Mouse (Mus musculus): ENCODE data around the gene Cry2. TPM values are rescaled to one million over a fixed set of nuclear protein-coding genes. Genes with fewer than 3 reads are reported as not detected.

Cry2 gene
- polyA plus RNA-seq, 2 experiments = 6.0 to 6.2 TPM

DNA sequence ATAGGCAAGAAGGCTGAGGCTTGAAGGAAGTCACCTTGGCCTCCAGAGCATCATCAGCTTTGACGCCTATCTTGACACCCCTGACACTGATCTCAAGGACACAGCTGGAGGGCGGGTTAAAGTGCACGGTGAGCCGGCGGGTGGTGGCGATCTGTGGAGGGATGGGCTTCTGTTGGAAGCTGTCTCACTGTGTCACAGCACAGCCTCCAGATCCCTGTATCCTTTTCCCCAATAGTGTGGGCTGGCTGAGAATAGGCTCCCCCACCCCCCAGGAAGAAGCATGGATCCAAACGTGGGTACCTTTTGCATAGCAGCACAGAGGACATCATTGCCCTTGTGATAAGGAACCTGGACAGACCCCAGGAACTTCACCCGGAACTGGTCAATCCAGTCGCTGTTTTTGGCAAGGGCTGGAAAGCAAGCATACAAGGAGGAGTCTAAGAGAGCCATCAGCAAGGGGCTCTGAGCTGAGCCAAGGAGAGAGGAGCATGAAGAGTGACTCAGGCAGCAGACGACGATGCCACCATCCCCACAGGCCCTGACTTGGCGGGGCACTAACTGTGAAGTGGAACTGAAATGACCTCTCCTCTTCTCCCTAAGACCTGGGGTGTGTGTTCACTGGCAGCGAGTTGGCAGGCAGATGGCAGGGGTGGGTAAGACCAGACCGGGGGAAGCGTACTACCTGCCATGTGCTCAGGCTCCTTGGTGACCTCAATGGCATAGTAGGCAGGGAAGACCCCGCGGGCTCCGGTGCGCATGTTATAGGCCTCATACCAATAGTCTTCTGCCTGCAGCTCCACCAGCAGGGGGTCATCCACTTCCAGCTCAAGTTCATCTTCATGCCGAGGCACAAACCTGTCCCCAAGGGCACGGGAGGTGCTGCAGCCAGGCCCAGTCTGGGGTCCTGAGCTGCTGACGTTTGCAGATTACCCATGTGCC, 48.5 kb downstream of the Cry2 start:
- 63% methylated on average over 22 of the region's 22 CpGs for WGBS (ENCODE audit: insufficient replicate concordance)

DNA sequence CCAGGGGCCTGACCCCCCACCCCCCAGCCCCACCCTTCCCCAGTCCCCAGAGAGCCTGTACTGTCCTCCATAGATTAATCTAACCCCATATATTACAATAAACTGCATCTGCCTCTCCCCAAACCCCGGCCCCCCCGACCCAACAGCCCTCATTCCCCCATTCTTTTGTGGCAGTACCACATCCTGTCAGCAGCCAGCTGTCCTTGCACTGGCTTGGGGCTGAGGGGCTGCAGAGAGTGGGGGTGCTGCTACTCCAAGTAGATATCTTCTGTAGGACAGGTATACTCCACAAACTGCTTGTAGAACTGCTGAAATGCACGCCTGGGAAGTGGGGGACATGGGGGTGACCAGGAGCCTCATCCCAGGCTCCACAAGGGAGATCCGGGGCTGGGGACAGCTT, 49.7 kb downstream of the Cry2 start:
- 31% methylated on average over 4 of the region's 4 CpGs for WGBS (ENCODE audit: insufficient replicate concordance)
- no peak for ATAC-seq (ENCODE audit: insufficient read depth)

More for the DNA sequence above, 48.5 kb downstream of the Cry2 start:
- no peak overlapping the region for H3K9ac ChIP-seq (replicated peaks)
- H3K9me3 ChIP-seq (ENCODE audit: control insufficient read depth, low read length) = no peaks in the 10 kb centered on the region
- peaks cover 29% of the 10 kb centered on the region for H3K27me3 ChIP-seq (ENCODE audit: control insufficient read depth, insufficient read depth, low read length)
- H3K36me3 ChIP-seq (replicated peaks; ENCODE audit: control insufficient read depth, insufficient read depth, low read depth) = no peaks in the 10 kb centered on the region
- peaks cover 0 to 4% of the 10 kb centered on the region in 2 experiments; a peak in 2 of 4 replicates for H3K4me1 ChIP-seq (replicated peaks; ENCODE audit: control insufficient read depth in 2 of 2, insufficient read depth in 2 of 2, low read length in 1 of 2)
- no peak overlapping the region for H3K27ac ChIP-seq
- ATAC-seq (ENCODE audit: insufficient read depth) (no peak), DNase-seq (ENCODE audit: low read depth in 3 of 3, low spot score in 3 of 3) (no peak)
- no peak overlapping the region for H3K4me3 ChIP-seq (ENCODE audit: insufficient read depth in 1 of 2, low read depth in 2 of 2, low read length in 2 of 2)
- H3K4me2 ChIP-seq (ENCODE audit: low read depth) = no peak overlapping the region
- no peak for TF ChIP-seq CTCF (IDR thresholded peaks at IDR 0.05; ENCODE audit: low read depth)
- no peak for TF ChIP-seq EP300 (IDR thresholded peaks at IDR 0.05; ENCODE audit: low read depth)

DNA sequence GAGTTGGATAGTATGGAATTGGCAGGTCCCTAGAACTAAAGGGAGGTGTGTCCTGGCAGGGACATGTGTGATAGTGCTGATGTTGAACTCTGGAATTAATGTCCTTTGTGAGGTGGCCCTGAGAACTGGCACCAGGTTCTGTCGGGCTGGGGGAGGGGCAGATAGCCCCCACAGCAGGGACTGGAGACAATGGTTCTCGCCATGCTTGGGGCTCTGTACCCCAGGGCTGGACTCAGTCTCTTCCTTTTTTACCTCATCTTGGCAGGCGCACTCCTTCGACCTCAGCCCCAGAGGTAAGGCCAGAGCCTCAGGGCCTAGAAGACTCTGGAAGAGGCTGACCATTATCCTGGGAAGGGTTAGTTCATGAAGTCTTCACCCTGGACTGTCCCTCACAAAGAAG, 51.1 kb downstream of the Cry2 start:
- 77% methylated on average over 4 of the region's 4 CpGs for WGBS (ENCODE audit: insufficient replicate concordance)
- Histone ChIP-seq H3K4me2 (ENCODE audit: low read depth) (no peak overlapping the region), H3K4me3 (ENCODE audit: insufficient read depth in 1 of 2, low read depth in 2 of 2, low read length in 2 of 2) (no peak overlapping the region), H3K9ac (replicated peaks) (no peak overlapping the region), H3K9me3 (ENCODE audit: control insufficient read depth, low read length) (no peaks in the 10 kb centered on the region), H3K27me3 (ENCODE audit: control insufficient read depth, insufficient read depth, low read length) (peaks cover 3% of the 10 kb centered on the region), H3K4me1 (replicated peaks; ENCODE audit: control insufficient read depth in 2 of 2, insufficient read depth in 2 of 2, low read length in 1 of 2) (no peaks in the 10 kb centered on the region), H3K27ac (no peak overlapping the region), H3K36me3 (replicated peaks; ENCODE audit: control insufficient read depth, insufficient read depth, low read depth) (peaks cover 6% of the 10 kb centered on the region; the same call in 1 of the 2 replicates)
- ATAC-seq (ENCODE audit: insufficient read depth) (no peak), DNase-seq (ENCODE audit: low read depth in 3 of 3, low spot score in 3 of 3) (no peak)
- TF ChIP-seq EP300 (IDR thresholded peaks at IDR 0.05; ENCODE audit: low read depth) (no peak), CTCF (IDR thresholded peaks at IDR 0.05; ENCODE audit: low read depth) (no peak)

More for the DNA sequence above, 49.7 kb downstream of the Cry2 start:
- TF ChIP-seq CTCF (IDR thresholded peaks at IDR 0.05; ENCODE audit: low read depth) = no peak
- TF ChIP-seq EP300 (IDR thresholded peaks at IDR 0.05; ENCODE audit: low read depth) = no peak
- Histone ChIP-seq H3K4me1 (replicated peaks; ENCODE audit: control insufficient read depth in 2 of 2, insufficient read depth in 2 of 2, low read length in 1 of 2) (no peaks in the 10 kb centered on the region), H3K9me3 (ENCODE audit: control insufficient read depth, low read length) (no peaks in the 10 kb centered on the region), H3K4me3 (ENCODE audit: insufficient read depth in 1 of 2, low read depth in 2 of 2, low read length in 2 of 2) (no peak overlapping the region), H3K36me3 (replicated peaks; ENCODE audit: control insufficient read depth, insufficient read depth, low read depth) (no peaks in the 10 kb centered on the region; the same call in 1 of the 2 replicates), H3K4me2 (ENCODE audit: low read depth) (no peak overlapping the region), H3K27ac (no peak overlapping the region), H3K9ac (replicated peaks) (no peak overlapping the region), H3K27me3 (ENCODE audit: control insufficient read depth, insufficient read depth, low read length) (peaks cover 17% of the 10 kb centered on the region)
- DNase-seq (ENCODE audit: low read depth in 3 of 3, low spot score in 3 of 3) = no peak

DNA sequence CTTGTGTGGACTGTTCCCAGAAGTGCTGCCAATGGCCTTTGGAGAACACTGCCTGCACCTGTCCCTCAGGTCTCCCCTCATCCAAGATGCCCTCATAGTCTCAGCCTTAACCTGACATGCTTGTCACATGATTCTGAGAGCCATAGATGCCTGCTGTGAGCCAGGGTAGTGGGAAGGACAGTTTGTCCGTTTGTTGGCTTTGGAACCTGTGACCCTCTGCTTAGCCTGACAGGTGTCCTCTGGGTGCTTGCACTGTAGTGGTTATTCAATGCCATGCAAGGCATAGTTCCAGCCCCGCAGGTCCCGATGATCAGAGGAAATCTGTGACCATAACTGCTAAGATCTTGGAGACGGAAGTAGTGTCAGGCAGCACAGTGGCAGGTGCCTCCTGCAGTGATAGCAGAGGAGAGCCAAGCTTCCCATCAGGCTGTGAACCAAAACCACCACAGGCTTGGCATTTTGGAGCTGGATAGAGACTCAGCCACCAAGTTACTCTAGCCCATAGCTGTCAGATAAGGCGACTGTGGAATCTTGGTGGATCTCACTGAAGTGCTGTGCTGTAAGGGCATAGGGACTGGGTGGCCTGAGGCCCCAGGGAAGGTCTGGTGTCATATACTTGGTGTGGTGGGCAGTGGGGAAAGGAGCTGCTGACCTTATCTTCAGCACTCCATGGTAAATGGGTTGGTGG, 51.8 kb downstream of the Cry2 start, which contains the start of gene 1700029I15Rik:
TSS of gene 1700029I15Rik (plus strand) at position 638 of the 688 bp plus-strand sequence.
- Histone ChIP-seq H3K4me3 (ENCODE audit: insufficient read depth in 1 of 2, low read depth in 2 of 2, low read length in 2 of 2) (no peak within 1 kb of the TSS), H3K9ac (replicated peaks) (no peak within 1 kb of the TSS), H3K27ac (no peak within 1 kb of the TSS), H3K36me3 (replicated peaks; ENCODE audit: control insufficient read depth, insufficient read depth, low read depth) (peaks cover 6% of the 10 kb centered on the region; the same call in 1 of the 2 replicates), H3K27me3 (ENCODE audit: control insufficient read depth, insufficient read depth, low read length) (no peaks in the 10 kb centered on the region; the same call in 1 of the 2 replicates), H3K4me2 (ENCODE audit: low read depth) (no peak within 1 kb of the TSS), H3K4me1 (replicated peaks; ENCODE audit: control insufficient read depth in 2 of 2, insufficient read depth in 2 of 2, low read length in 1 of 2) (no peaks in the 10 kb centered on the region), H3K9me3 (ENCODE audit: control insufficient read depth, low read length) (no peaks in the 10 kb centered on the region)
- ATAC-seq (ENCODE audit: insufficient read depth) = no peak
- no peak for TF ChIP-seq CTCF (IDR thresholded peaks at IDR 0.05; ENCODE audit: low read depth)
- no peak for TF ChIP-seq EP300 (IDR thresholded peaks at IDR 0.05; ENCODE audit: low read depth)
- 70% methylated on average over 5 of the region's 5 CpGs for WGBS (ENCODE audit: insufficient replicate concordance)
- no peak for DNase-seq (ENCODE audit: low read depth in 3 of 3, low spot score in 3 of 3)

DNA sequence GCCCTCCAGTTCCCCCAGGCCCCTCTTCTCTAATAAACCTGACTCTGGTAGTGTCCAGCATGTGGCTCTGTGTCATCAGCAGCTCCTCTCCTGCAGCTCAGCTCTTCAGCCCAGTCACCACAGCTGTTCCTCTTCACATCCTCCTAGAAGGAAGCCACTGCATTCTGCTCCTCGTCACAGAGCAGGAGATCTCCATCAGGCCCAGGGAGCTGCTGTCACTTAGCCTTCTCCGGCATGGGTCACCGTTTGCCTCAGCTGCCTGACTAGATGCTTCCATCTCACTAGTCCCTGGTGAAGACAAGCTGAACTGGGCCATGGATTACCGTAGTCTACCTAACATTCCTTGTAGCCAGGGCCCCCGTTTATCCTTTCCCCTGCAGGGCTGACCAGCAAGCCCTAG, 52.7 kb downstream of the Cry2 start:
- H3K4me1 ChIP-seq (replicated peaks; ENCODE audit: control insufficient read depth in 2 of 2, insufficient read depth in 2 of 2, low read length in 1 of 2) = peaks cover 0 to 4% of the 10 kb centered on the region in 2 experiments; a peak in 3 of 4 replicates
- no peak overlapping the region for H3K4me3 ChIP-seq (ENCODE audit: insufficient read depth in 1 of 2, low read depth in 2 of 2, low read length in 2 of 2)
- ATAC-seq (ENCODE audit: insufficient read depth) (no peak), DNase-seq (ENCODE audit: low read depth in 3 of 3, low spot score in 3 of 3) (no peak)
- WGBS (ENCODE audit: insufficient replicate concordance) = 81% methylated on average over 5 of the region's 5 CpGs
- H3K27me3 ChIP-seq (ENCODE audit: control insufficient read depth, insufficient read depth, low read length) = no peaks in the 10 kb centered on the region
- TF ChIP-seq EP300 (IDR thresholded peaks at IDR 0.05; ENCODE audit: low read depth) (no peak), CTCF (IDR thresholded peaks at IDR 0.05; ENCODE audit: low read depth) (no peak)
- H3K4me2 ChIP-seq (ENCODE audit: low read depth) = no peak overlapping the region
- H3K9me3 ChIP-seq (ENCODE audit: control insufficient read depth, low read length) = no peaks in the 10 kb centered on the region
- no peak overlapping the region for H3K27ac ChIP-seq
- H3K9ac ChIP-seq (replicated peaks) = no peak overlapping the region
- peaks cover 6% of the 10 kb centered on the region; the same call in 1 of the 2 replicates for H3K36me3 ChIP-seq (replicated peaks; ENCODE audit: control insufficient read depth, insufficient read depth, low read depth)

Data from liver, embryonic 14.5 days (tissue).